Mouse (Mus musculus) layer of hippocampus, adult 8-10 months (tissue): ENCODE results near the gene Ppdpf. TPM values are rescaled to one million over a fixed set of nuclear protein-coding genes. Genes with fewer than 3 reads are reported as not detected.
"Not testable (repeated sequence)": the region's sequence is repeated elsewhere in the genome, so short reads cannot be mapped to it uniquely, and the experiment has no call there.

Experiments used
- DNase-seq, 2 experiments: peaks; one replicate each; pipeline ENCODE4 v3.0.0; 2022; ENCODE audit warnings: low spot score in 2 of 2
- total RNA-seq, 4 experiments: library from RNA; stranded (reverse); gene quantifications; 2 replicates each; pipeline ENCODE4 v1.2.4; 2022

The Ppdpf gene
- total RNA-seq, 4 experiments from 2014 or later: 70.7 to 91.8 (median 77.8) TPM

- DNase-seq: no peak
These were observed 28.6 kb upstream of the Ppdpf start for GRCm38 (mm10) chr2:181158471-181158870.

DNA sequence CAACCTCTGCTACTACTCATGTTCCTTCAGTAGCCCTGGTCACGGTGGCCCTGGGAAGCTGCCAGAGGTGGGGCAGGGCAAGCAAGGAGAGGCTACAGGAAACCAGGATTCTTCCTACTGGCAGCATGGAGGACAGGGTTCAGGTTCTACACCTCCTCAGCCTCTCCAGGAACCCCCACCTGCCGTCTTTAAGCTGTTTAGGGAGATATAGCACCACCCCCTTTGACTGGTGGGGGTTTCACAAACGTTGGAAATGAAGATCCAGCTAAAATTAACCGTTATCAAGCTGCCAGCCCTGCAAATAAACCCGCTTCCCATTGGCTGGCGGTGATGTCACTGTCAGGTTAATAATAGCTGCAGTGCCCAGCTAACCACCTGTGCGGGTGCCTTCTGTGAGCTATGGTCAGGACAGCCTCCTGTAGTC lies 27.9 kb upstream of the Ppdpf start:
- peak; percentile 72 to 77 for DNase-seq

DNA sequence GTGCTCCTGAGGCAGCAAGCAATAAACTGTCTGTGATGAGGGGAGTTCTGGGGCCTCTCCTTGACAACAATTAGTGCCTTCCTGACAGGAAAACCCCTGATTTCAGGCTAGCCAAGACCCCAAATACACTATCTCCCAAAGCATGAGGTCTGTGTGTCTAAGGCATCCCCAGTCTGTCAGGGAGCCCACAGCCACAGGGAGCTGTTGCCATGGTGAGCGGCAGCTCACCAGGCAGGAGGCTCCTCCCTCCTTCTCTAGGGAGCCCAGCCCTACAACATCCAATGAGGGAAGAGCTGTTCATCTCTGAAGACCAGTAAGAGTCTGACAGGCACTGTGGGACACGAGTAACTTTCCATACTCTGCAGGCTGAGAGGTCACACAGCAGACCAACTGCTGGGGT lies 27.3 kb upstream of the Ppdpf start:
- DNase-seq: peak; percentile 73 to 75

GRCm38 (mm10) chr2:181160821-181161220 lies 26.2 kb upstream of the Ppdpf start:
- DNase-seq: no peak

DNA sequence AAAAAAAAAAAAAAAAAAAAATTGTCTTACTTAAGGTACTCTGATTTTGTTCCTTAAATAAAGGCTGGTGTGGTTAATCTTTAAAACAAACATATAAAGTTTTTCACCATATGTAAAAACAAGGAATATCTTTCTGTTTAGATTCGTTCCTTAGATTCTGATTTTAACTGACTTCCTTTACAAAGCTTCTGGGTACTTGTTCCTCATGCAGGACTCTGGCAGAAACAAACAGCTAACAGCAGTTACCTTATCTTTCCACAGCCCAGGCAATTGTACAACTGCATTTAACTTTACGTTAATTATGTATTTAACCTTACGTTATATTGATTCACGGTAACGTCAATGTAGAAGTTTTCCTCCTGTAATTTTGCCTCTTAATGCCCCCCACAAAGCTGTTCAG lies 20.6 kb upstream of the Ppdpf start:
- no peak for DNase-seq

DNA sequence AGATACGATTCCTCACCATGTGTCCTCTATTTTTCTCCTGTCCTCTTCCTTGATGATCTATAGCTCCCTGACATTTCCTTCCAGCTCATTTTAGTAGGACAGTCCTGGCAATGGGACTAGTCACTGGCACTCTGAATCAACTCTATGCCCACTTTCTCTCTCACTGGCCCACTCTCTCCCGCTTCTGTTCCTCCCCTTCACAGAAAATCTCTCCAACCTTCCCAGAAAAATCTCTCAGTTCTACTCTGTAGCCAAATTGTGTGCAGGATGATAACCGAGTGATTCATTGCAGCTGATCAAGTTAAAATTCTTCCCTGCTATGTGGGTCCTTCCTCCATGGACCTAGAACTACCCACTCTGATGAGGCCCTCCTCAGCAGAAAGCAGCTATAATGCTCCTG lies 12.4 kb upstream of the Ppdpf start:
- DNase-seq: no peak

- no peak for DNase-seq
These were observed 9.0 kb upstream of the Ppdpf start for GRCm38 (mm10) chr2:181178015-181178414.

DNA sequence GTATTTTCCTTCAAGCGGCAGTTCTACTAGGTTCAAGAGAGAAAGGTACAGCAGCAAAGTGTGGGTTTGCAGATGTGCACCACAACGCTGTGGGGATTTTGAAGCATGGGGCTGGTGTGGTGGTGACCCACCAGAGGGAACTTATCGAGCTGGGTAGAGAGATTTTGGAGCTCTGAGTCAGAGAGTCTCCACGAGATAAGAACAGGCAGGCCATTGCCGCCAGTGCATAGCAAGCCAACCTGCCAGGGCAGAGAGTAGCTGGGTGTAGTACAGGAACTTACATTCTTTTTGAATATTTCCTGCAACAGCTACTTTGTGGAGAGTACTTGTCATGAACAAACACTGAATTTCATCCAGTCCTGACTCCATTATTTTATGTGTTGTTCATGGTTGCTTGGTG lies 8.6 kb upstream of the Ppdpf start:
- DNase-seq: no peak

DNA sequence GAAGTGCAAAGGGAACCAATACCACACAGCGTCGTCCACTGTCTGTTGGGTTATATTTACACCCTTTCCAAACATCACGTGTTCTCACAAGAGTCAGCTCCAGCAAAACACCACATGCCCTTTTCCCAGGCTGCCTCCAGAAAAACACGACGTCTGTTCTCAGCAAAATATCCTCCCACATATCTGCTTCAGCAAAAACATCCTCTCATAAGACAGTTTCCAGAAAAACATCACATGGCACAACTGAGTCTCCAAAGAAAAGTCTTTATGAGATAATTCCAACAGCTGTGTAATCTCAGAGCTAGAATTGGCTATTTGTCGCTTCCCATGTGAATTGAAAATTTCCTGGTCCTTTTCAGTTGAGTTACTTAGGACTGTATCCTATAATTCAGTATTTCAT lies 6.1 kb upstream of the Ppdpf start:
- peak in 1 of 2 experiments; percentile 20 for DNase-seq

- DNase-seq: peak; percentile 79 to 92
These were observed 412 bp upstream of the Ppdpf start for GRCm38 (mm10) chr2:181186635-181187034.

GRCm38 (mm10) chr2:181188681-181189080 lies 1.6 kb downstream of the Ppdpf start:
- no peak for DNase-seq

GRCm38 (mm10) chr2:181189321-181189720 lies 2.3 kb downstream of the Ppdpf start:
- no peak for DNase-seq

DNA sequence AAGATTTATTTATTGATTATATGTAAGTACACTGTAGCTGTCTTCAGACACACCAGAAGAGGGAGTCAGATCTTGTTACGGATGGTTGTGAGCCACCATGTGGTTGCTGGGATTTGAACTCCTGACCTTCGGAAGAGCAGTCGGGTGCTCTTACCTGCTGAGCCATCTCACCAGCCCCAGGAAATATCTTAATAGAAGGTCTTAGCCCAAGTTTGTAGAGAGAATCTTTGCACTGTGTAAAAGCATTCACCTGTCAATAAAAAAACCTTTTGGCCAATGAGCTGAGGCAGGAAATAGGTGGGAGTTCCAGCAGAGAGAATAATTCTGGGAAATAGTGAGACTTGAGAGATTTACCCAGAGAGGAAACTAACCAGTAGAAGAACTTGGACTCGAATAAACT lies 4.3 kb downstream of the Ppdpf start:
- not testable (repeated sequence) for DNase-seq

DNA sequence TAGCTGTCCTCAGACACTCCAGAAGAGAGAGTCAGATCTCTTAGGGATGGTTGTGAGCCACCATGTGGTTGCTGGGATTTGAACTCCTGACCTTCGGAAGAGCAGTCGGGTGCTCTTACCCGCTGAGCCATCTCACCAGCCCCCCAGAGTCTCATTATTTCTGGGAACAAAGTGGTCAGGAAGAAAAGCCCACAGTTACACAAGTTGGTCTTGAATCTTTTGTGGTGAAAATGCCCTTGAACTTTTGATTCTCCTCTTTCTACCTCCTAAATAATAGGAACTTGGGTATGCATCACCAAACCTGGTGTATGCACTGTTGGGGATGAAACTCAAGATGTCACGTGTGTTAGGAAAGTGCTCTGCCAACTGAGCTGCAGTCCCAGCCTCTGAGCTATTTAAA lies 4.9 kb downstream of the Ppdpf start:
- no peak for DNase-seq

- no peak for DNase-seq
These were observed 6.0 kb downstream of the Ppdpf start for GRCm38 (mm10) chr2:181193044-181193443.

GRCm38 (mm10) chr2:181196628-181197300 lies 9.7 kb downstream of the Ppdpf start:
- DNase-seq: no peak

GRCm38 (mm10) chr2:181201606-181202005 lies 14.6 kb downstream of the Ppdpf start:
- DNase-seq: no peak

DNA sequence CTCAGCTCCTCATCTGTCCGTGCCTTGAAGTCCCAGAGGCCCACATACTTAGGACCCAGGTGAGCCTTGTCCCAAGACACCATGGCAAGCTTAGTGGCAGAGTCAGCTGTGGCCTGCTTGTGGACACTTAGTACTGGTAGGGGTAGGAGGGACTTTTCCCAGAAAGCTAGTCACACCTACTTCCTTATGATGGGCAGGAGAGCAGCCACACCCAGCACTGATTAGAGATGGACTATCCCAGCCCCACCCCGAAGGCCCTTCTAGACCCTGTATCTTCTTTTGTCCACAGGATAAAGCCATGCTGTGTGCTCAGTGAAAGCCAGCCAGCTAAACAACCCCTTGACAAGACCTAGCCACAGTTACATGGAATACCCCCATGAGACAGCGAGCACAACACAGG lies 15.4 kb downstream of the Ppdpf start, which contains the start of gene Ptk6:
Ptk6 (minus strand) TSS at position 368 of the 400 bp plus-strand sequence.
- DNase-seq: no peak

GRCm38 (mm10) chr2:181202886-181203285 lies 15.8 kb downstream of the Ppdpf start:
- no peak for DNase-seq

DNA sequence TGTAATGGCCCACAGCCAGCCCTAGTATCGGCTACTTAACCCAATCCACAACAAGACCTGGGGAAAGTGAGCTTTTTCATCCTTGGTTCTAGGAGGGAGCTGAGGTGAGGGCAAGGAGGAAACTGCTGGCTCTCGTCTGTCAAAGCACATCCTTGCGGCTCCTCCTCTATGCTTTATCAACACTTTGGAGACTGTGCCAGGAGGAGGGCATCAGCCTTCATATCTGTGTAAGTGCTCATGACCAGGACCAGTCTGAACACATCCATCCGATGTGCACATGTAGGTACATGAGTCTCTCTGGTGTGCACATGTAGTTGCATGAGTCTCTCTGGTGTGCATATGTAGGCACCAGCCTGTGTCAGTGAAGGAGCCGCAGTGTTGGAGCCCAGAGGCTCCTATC lies 18.6 kb downstream of the Ppdpf start:
- DNase-seq: no peak

DNA sequence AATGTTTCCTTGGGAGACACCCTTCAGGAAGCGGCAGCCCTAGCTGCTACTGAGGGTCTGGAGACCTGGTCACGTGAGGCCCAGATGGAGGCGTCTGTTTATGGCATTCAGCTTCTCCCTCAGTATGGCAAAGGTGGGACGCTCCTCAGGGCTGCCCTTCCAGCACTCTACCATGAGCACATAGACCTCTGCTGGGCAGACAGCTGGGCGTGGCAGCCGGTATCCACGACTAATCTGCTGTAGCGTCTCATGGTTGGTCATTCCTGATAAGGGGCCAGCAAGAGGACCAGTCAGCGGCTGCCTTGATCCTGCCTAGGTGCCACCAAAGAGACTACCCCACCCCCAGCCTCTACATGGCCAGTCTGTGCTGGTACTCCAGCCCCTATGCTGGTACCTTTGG lies 19.1 kb downstream of the Ppdpf start:
- DNase-seq: no peak

- DNase-seq: no peak
These were observed 25.5 kb downstream of the Ppdpf start for GRCm38 (mm10) chr2:181212389-181213020.

DNA sequence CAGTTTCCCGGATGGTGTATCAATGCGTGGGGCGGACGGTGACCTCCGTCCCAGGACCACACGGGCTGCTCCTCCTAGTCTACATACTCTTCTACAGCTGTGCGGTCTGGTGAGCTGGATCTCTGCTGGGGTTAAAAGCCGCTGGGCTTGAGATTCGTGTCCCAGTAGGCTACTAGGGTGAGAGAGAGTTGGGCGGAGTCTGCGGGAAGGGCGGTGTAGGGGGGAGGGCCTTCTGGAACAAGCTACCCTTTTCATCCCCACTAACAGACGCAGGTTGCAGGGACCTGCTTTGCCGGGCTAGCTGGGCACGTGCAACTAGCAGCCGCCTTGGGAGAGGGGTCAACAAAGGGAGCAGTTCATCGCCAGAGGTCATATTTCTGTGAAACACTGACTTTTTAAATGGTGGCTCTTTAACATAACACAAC lies 26.0 kb downstream of the Ppdpf start, which contains the start of gene Srms:
Srms (minus strand) TSS at position 165 of the 425 bp plus-strand sequence.
- no peak for DNase-seq
